Mouse (Mus musculus) heart, adult 11 months (tissue): ENCODE data around the gene Uchl5.

Source experiments
- DNase-seq: peaks from one replicate; pipeline ENCODE4 v3.0.0; 2022

The Uchl5 gene

DNA sequence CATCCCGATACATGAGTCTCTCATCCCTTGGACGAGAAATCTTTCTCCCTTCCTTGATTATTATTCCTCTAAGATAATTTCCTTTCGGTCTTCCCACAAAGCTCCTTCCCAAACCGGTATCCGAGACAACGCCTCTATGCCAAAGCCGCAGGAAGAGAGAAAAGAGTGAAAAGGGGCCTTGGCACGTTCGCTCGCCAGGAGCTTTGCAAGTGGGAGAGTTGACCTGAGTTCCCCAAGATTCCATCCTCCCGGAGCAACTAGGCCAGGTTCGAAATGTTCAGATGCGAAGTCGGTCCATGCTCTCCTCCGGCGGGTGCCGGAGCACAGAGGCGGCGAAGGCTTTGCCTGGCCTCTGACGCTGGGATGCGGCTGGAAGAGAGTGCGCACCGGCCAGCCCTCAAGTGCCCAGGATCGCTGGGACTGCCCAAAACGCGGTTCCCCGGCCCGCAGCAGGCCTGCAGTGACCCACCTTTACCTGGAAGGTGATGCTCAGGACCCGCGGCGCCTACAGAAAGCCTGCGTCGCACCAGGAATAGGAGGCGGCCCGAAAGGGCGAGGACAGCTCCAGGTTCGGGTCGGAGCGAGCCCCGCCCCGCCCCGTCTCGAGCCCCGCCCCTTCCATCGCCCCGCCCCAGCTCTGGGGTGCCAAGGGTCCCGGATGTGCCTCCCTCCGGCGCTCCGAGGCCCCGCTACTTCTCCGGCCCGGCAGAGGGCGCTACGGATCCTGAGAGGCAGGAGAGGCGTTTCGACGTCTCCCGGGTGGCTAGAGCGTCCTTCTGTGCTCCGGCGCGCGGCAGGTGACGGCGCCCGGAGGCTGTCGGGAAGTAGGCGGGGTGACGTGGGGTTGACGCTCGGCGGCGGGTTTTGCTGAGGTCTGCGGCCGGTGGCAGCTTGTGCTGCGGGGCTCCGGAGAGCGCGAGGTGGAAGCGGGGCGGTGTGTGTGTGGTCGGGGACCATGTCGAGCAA lies at the start of gene Uchl5, which contains the start of gene Trove2:
TSS of gene Uchl5 (plus strand) at position 827 of the 966 bp plus-strand sequence.
TSS of gene Trove2 (minus strand) at position 623 of the 966 bp plus-strand sequence.
- peak; percentile 100 for DNase-seq

DNA sequence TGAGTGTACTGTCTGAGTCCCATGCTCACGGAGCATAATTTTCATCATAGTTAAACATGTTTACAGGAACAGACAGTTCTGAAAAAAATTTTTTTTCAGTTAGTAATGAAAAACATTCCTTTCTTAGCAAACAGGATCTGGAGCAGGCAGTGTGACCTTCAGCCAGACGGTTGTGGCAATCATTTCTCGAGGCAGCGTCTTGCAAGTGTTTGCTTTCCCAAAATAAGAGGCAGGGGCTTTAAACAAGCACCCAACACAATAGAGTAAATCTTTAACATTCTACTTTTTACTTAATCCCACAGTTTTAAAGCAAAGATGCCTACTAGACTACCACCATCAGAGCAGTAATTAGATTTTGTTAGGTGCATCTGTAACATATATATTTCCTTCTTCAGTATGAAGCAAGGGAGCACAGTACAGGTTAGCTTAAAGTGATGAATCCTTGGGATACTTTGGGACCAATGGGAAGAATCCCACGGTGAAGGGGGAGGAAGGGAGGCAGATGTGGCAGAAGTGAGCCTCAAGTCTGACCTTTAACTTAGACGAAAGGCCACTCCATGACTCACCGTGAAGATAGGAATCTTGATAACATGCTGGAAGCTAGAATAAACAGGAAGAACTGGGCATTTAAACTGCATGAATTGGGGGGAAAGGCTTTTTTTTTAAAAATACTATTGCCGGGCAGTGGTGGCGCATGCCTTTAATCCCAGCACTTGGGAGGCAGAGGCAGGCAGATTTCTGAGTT lies 49.2 kb upstream of the Uchl5 start:
- no peak for DNase-seq

DNA sequence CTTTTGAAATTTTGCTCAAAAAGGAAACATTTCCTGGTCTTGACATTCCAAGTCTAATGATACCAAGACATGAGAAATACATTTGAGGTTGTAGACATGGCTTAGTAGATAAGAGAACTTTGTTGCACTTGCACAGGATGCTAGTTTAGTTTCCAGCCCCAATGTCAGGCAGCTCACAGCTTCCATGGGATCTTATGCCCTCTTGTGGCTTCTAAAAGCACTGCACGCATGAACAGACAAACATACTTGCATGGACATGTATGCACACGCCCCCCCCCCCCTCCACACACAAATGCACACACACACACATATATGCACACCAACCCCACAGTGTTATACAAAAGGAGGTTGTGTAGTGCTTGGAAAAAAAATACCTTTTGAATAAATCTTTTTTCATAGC lies 46.2 kb upstream of the Uchl5 start:
- no peak for DNase-seq

DNA sequence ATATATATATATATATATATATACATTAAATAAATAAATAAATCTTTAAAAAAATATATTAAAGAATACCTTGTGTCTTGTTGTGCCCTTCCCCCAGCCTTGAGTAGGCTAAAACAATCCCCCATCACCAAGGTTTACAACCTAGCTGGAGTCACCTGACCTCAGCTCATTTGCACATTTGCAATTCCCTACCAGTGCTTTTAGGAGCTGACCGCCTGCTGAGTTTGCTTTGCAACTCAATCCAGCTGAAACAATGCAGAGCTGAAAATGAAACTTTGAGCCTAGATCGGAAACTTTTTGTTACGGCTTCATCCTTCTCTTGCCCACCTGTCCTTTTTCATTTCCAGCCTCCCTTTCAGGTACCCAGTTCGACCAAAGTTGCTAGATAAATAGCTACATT lies 45.4 kb upstream of the Uchl5 start:
- no peak for DNase-seq

DNA sequence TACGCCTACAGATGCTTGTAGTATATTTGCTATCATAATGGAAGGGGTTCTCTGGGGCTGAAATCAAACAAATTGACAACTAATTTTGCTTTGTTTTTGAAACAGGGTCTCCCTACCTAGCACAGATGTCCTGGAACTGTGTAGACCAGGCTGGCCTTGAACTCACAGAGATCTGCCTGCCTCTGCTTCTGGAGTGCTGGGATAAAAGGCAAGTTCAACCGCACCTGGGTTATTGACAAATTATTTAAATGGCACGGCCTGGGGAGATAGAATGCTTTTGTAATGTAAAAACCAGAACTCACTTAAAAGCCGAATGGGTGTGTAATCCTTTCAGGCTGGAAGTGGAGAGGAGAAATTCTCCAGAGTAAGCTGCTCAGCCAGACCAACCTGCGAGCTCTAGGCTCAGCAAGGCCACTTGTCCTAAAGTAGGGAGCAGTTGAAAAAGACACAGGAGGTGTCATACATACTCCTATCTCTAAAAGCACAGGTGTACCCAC lies 43.1 kb upstream of the Uchl5 start:
- DNase-seq = peak; percentile 68

DNA sequence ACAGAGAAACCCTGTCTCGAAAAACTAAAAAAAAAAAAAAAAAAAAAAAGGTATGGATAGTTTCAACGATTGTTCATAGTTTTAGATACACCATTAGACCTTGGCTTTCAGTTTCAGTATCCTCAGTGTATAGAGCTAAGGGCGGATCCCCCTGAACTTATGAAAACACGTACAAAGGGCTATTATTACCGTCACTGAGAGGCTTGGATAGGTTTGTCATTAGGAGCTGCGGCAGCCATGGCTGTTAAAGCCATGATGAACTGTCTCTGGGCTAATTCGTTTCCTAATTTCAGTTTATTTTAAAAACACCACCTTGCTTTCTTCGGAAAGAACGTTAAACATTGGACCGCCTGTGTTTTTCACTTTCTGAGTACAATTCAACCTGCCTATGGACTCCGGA lies 38.3 kb upstream of the Uchl5 start:
- DNase-seq = peak; percentile 67

DNA sequence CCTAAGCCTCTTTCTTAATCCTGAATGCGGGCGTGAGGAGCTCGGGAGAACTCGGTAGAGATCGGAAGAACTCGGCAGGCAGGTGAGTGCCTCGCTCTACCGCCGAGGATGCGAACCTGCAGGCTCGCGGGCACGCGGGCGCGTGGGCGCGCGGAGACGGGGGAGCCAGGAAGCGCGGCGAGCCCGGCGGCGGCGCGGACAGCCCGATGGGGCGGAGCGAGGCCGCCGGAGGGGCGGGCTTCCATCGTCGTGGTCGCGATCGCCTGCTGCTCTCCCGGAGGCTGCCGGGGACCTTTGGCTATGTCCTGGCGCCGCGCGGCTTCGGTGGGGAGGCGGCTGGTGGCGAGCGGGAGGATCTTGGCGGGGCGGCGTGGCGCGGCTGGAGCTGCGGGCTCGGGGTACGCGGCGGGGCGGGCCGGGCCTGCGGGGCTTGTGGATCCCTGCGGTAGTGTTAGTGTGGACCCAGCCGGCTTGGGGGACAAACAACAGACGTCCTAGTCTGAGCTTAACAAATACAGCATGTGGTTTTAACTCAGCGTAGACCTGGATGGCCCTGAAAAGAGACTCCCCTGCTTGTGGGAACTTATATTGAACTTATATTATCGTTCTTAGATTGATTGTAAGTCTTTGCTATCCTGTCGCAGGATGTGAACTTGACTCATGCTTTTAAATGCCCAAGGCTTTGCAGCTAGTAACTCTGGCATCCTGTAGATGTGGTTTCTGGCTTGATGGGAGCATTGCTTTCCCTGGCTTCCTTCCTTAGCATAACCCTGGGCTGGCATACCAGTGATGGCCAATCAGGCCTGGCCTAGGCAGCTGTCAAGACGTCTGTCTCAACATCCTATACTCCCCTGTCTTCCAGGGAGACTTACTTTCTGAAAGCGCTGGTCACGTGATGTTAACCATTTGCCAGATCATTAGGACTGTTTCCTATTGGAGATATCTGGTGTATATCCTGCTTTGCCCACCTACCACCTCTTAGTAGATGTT lies 37.4 kb upstream of the Uchl5 start:
- DNase-seq = peak; percentile 99

DNA sequence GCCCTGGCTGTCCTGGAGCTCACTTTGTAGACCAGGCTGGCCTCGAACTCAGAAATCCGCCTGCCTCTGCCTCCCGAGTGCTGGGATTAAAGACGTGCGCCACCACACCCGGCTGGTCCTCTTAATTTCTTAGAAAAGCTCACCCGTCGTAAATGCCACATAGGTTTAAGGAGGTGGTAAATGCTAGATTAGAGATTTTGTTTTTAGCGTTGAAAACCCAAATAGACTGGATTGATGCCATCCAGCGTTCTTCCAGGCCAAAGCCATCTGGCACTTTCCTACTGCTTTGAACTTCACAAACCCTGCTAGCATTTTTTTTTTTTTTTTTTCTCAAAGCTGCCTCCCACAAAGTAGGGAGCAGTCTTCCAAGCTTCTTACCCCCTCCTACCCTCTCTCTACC lies 36.5 kb upstream of the Uchl5 start:
- DNase-seq = peak; percentile 61

DNA sequence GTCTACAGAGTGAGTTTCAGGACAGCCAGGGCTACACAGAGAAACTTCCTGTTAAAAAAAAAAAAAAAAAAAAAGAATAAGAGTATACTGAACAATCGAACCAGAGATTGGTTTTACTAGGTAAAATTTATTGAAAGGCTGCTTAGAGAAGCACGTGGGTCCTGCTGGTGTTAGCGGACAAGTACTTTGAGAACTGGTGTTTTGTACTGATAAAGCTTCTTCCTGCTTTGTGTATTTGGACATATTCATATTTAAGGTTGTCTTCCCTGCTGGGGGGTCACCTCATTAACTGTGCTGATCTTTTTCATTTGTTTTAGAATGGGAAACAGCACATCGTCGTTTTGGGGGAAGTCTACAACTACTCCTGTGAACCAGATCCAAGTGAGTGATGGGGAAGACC lies 35.7 kb upstream of the Uchl5 start:
- no peak for DNase-seq

DNA sequence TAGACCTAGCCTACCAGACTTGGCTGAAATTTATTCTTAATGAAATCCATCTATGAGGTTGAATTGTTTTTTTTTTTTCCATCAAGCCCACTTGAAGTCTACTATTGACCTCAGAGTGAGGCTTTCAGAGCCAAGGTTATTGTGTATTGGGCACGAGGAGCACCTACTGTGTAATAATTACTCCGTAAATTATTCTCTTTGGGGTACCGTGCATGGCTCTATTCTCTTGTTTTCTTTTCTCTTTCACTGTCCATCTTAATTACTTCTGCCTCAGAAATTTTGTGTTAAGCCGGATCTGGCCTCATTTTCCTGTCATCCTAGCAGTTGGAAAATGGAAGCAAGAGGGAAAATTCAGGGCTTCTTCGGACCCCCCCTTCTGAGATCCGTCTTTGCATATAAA lies 34.9 kb upstream of the Uchl5 start:
- no peak for DNase-seq

DNA sequence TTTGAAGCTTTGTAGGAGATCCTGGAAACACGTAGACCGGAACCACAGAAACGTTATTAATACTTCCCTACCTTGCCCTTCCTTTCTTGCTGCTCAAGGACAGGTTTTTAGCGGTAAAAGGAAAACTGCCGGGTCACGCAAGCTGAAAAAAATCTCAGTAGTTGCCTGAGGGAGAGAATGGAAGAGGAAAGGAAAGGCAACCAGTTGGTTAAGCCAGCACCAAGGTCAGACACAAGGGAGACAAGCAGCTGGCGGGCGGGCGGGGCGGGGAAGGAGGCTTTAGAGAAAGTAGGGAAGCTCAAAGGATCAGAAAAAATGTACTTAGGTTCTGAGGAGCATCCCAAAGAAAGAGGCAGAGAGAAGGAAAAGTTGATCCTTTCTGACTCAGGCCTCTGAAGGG lies 31.2 kb upstream of the Uchl5 start:
- no peak for DNase-seq

DNA sequence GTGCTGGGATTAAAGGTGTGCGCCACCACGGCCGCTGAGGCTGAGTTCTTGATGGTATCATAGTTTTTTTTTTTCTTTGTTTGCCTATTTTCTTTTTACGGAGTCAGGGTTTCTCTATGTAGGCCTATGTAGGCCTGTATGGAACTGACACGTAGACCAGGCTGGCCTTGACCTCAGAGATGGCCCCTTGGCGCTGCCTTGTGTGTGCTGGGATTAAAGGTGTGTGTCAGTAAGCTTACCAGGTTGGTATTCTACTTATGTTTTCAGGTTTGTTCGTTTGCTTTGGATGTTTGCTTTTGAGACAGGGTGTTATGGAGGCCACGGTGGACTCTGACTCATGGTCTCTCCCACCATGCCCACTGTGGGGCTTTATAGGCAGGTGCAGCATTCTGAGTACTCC lies 14.9 kb upstream of the Uchl5 start:
- peak; percentile 61 for DNase-seq

DNA sequence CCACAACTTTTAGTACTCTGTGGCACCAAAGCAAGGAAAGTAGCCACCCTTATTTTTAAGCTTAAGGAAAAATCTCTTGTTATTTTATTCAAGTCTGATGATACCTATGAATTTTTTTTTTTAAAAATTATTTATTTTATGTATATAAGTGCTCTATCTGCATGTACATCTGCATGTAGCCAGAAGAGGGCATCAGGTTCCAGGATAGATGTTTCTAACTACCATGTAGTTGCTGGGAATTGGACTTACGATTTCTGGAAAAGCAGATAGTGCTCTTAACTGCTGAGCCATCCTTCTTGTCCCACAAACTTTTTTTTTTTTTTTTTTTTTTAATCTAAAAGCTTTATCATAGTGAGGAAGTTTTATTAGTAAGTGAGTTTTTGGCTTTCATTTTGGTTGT lies 12.6 kb upstream of the Uchl5 start:
- DNase-seq = no peak

DNA sequence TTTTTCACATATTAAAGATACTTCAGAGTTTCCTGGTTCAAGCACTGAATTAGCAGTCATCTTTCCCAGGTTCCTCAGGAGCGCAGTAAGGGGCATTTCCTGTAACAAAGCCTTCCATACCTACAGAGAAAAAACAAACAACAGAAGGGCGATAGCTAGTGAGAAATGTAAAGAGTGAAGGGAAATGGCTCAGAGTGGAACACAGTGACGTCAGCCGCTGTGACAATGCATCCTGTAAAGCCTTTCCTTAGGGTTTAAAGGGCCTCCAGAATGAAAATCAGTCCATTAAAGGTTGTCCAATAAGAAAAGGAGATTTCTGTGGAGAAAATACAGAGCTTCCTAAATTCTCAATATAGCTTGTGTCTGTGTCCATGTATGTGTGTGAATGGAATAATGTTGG lies 11.3 kb upstream of the Uchl5 start:
- DNase-seq = no peak

DNA sequence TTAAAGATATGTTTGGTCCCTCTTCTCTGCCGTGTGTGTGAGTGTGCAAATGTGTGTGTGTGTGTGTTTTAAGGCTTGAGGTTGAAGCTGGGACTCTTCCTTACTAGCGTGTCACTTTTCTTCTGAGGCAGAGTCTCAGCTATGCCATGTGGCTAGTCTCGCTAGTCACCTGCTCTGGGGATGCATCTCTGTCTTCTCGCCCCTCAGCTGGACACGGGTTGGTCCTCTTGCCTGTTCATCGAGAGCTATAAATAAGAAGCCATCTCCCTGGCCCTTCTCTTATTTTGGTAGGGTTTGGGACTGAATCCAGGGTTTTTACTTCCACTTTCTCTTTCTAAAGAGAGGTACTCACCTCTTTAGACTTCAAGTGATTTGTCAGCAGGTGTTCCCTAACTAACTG lies 10.8 kb upstream of the Uchl5 start:
- DNase-seq = peak; percentile 78

DNA sequence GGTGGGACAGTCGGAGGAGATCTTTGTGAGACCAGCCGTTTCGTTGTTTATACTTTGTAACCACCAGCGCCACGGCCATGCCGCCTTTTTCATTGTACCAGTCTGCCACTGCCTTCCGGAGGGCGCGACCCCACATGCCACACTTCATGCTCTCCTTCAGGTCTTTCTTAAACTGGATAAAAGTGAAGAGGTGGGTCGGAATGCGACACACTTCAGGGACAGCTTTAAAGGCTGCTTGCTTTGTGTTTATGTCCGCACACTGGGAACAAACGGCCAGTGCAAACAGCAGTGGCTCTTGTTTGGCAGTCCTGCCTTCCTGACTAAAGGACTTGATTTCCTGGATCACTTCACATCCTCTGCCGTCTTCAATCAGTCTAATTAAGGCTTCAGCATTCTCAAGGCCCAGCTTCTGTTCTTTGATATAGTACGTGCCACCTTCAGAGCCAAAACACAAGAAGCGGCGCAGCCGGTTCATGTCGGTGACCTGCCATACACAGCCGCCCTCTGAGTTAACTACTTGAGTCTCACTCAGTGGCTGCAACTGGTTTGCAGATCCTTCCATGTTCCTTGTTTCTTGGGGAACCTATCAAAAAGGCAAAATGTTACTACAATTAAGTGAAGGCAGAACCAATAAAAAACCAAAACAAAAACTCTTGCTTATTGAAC lies 6.5 kb upstream of the Uchl5 start:
- no peak for DNase-seq

DNA sequence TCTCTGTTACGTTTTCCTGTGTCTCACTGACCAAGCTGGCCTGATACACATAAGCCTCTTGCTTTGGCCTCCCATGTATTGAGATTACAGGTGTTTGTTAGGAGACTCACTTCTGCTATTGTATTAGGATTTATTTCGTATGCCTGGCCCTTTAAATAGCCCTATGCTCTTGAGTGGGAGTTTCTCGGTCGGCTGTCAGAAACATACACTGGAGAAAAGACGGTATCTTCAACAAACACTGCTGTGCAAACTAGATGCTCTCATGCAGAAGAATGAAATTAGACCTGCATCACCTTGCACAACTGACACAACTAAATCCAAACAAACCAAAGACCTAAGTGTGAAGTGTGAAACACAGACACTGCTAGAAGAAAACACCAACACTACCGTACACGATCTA lies 4.0 kb upstream of the Uchl5 start:
- DNase-seq = no peak

DNA sequence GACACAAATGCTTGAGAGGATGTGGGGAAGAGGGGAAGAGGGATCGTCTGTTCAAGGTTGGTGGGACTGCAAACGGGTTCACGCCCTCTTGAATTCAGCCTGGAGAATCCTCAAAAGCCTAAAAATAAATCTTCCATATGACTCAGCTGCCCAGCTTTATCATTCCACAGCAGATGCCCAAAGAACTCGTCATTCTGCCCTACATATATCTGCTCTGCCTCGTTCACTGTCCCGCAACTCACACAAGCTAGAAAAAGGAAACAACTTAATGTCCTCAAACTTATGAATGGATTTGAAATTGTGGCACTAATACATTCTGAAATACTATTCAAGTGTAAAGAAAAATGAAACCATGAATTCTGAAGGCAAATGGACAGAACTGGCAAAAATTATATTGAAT lies 3.2 kb upstream of the Uchl5 start:
- DNase-seq = no peak

DNA sequence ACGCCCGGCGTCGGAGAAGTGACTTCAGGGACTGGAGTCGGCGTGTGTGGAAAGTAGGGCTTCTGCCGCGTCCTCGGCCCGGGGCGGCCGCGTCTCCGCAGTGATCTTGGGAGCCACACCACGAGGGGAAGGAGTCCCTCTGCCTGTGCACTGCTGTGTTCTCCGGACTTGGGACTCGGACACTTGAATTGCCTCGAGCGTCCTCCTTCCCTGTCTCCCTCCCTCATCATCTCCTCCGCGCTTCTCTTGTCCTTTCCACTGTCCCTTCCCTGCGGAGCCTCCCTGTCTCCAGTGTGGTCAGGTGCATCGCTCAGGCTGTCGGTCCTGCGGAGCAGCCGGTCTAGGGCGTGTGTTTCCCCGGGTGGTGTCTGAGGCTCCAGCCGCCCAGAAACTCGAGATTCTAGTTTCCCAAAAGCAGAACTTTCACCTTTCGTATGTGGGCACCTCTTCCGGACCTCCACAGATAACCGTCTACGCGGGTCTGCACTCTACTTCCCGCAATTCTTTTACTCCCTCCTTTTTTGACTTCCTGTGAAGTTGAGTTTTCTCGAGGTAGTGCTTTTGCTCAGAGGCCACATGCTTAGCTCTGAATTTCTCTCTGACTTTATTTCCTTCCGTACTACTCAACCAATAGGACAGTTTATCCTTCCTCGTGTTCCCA lies 616 bp downstream of the Uchl5 start:
- no peak for DNase-seq

DNA sequence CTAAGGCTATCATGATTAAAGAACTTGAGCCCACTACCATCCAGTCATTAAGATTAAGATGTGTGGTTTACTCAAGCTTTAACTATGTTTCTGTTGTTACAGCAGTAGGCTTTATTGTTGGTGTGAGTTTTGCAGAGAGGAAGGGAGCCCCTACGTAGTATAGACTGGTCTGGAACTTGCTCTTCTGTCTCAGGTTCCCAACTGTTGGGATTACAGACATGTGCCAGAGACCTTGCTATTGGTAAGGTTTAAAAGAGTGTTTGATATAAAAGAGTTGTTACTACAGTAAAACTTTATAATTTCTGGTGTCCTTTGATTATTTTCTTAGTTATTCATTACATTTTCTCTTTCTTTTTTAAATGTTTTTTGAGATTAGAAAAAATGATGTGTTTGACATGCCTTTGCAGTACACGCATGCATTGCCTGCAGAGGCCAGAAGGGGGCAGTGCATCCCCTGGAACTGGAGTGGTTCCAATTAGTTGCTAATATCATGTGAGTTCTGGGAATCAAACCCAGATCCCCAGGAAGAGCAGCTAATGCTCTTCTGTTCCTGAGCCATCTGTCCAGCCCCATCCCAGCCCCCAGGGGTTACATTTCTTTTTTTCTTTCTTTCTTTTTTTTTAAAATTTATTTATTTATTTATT lies 11.6 kb downstream of the Uchl5 start:
- DNase-seq = peak; percentile 83

DNA sequence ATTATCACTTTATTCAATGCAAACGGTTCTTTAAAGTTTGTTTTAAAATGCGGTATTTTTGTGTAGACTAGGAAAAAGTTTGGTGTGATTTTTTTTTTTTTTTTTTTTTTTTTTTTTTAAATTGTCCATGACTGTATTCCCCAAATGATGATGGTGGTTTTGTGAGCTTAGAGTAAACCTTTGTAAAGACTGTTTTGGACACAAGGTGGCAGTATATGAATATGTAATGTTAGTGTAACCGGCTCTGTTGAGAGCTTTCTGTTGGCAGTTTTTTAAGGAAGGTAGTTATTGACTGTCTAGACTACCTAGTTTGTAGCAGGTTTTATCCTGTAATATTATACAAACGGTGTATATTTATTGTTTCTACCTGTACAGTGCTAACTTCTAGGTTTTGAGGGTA lies 26.5 kb downstream of the Uchl5 start:
- DNase-seq = no peak
